Mouse (Mus musculus) fibroblast of lung, adult 2 months (primary cell): Measurements from ENCODE around the gene Lrrc15.

Source experiments
- DNase-seq: peaks from one replicate; pipeline ENCODE4 v3.0.0-alpha.2; 2011; ENCODE audit warnings: low read depth

Lrrc15 gene

GRCm38 (mm10) chr16:30282844-30283495, at the start of gene Lrrc15:
TSS of gene Lrrc15 (minus strand) at chr16:30283256.
- no peak for DNase-seq

DNA sequence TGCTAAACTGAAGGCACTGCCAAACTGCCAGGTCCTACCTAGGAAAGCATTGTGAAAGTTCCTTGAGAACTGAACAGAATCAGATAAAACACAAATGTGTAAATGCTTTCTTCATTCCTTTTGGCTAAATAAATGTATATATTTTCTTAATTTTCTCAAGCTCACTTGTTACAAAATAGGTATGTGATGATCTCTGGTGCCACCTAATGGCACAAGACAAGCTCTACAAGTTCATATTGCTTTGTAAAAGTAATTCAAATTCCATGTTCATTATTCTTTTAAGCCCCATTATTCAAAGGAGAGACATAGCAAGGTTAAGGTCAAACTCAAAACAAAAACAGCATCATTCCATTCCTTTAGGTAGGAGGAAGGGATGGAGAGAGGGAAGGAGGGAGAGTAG, 31.2 kb upstream of the Lrrc15 start:
- peak; percentile 11 for DNase-seq

DNA sequence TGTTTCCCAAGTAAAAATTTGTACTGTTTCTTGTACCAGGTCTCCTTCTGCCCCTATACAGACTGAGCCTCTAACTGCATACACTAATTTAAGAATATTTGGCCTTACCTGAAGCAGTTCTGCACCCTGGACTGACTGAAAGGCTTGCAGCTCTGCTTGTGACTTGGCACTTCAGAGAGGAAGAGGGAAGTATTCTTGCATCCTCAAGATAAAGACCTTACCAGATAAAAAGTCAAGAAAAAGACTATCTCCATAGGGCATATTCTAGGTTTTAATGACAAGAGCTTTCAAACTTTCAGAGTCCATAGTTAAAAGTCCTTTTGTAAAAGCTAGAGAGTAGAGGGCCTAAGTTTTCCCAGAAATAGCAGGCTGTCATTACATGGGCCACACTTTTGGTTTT, 27.6 kb upstream of the Lrrc15 start, which contains the start of gene Gp5:
Gp5 (minus strand) TSS at position 133 of the 400 bp plus-strand sequence.
- no peak for DNase-seq

GRCm38 (mm10) chr16:30310171-30310515, 27.1 kb upstream of the Lrrc15 start:
- DNase-seq: no peak

GRCm38 (mm10) chr16:30309395-30310170, 26.5 kb upstream of the Lrrc15 start:
- DNase-seq: no peak

- no peak for DNase-seq
Measured at GRCm38 (mm10) chr16:30308616-30309394, 25.7 kb upstream of the Lrrc15 start.

DNA sequence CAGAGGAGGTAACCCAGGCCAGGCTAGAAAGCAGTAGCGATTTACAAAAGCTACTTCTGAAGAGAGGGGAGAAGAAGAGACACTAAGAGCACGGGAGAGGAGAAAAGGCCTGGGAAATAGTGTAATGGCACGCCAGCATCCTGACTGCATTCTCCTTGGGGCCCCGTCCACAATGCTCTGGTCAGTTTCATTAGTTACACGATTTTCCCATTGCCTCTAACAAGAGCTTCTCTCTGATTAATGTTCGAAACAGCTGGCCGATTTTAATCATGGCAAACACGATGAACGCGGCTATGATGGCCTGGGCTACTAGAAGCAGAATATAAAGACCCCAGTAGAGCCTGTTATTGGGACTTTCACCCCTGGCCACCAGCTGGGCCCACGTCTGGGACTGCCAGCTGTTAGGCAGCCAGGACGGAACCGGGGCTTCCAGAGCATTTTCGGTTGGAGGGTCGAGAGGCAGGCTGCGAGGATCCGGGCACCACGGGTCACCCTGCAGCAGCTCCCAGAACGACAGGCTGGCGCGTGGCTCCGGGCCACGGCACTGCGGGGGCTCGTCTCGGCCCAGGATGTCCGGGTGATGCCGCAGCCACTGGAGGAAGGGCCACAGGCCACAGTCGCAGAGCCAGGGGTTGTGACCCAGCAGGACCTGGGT, 25.0 kb upstream of the Lrrc15 start:
- no peak for DNase-seq

DNA sequence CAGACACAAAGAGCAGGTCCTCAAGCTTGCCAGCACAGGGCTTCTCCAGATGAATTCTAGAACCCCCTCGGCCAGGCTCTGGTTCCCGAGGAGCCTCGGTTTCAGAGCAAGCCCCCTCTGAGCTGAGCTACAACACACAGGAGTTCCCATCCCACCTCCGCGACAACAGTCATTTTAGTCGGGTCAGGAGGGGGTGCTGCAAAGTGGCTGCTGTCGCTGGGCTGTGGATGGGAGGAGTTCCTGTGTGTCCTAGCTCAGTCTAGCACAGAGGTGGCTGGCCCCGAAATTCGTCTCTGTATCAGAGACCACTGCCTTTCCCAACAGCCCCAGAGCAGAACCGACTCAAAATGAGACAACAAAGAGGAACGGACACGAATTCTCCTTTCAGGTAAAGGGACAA, 24.2 kb upstream of the Lrrc15 start:
- DNase-seq: no peak

- DNase-seq: no peak
Measured at GRCm38 (mm10) chr16:30306102-30306501, 23.0 kb upstream of the Lrrc15 start.

GRCm38 (mm10) chr16:30304236-30304635, 21.2 kb upstream of the Lrrc15 start:
- no peak for DNase-seq

- DNase-seq: no peak
Measured at GRCm38 (mm10) chr16:30303411-30303810, 20.4 kb upstream of the Lrrc15 start.

- DNase-seq: no peak
Measured at GRCm38 (mm10) chr16:30302686-30303085, 19.6 kb upstream of the Lrrc15 start.

DNA sequence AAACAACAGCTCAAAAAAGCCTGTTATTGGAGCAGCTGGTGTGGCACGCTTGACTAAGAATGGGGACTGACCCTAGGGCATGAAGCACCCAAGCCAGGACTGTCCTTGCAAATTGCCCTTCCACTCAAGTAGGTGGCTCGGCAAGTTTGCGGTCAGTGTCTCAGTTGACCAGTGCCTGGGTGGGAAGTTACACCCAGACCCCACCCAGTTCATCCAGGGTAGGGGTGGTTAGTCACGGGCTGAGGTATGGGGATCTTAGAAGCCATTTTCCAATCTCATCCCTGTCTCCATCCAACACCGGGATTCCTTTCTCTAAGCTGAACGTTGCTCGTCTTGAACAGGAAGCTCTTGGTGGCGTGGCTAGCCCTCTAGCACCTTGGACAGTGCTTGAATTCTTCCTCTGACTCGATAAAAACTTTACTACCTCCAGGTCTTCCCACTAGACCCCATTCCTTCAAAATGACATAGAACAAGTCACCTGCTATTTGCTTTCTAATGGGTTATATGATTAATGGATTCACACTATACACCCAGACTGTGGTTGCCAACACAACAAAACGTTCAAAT, 16.7 kb upstream of the Lrrc15 start:
- no peak for DNase-seq

DNA sequence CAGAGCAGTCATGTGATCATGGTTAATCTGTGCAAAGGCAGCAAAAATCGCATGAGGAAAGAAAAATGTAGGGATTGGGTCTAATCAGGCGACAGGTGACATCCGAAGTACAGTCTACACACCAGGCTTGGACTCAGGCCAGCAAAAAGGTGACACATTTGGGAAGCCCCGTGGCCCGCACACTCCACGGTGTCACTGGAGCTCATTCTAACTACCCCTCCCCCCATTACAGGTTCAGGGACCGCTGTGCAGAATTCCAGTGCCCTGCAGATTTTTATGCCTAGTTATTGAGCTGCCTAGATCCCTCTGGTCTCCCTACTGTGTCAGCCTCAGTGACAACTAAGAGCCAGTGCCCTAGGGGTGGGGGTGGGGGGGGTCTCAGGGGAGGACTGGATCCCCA, 14.4 kb upstream of the Lrrc15 start:
- no peak for DNase-seq

- DNase-seq: no peak
Measured at GRCm38 (mm10) chr16:30296601-30297275, 13.7 kb upstream of the Lrrc15 start.

- DNase-seq: no peak
Measured at GRCm38 (mm10) chr16:30295106-30295505, 12.1 kb upstream of the Lrrc15 start.

GRCm38 (mm10) chr16:30290436-30290835, 7.4 kb upstream of the Lrrc15 start:
- no peak for DNase-seq

- DNase-seq: no peak
Measured at GRCm38 (mm10) chr16:30285701-30286100, 2.6 kb upstream of the Lrrc15 start.

- no peak for DNase-seq
Measured at GRCm38 (mm10) chr16:30283743-30284337, 784 bp upstream of the Lrrc15 start.

DNA sequence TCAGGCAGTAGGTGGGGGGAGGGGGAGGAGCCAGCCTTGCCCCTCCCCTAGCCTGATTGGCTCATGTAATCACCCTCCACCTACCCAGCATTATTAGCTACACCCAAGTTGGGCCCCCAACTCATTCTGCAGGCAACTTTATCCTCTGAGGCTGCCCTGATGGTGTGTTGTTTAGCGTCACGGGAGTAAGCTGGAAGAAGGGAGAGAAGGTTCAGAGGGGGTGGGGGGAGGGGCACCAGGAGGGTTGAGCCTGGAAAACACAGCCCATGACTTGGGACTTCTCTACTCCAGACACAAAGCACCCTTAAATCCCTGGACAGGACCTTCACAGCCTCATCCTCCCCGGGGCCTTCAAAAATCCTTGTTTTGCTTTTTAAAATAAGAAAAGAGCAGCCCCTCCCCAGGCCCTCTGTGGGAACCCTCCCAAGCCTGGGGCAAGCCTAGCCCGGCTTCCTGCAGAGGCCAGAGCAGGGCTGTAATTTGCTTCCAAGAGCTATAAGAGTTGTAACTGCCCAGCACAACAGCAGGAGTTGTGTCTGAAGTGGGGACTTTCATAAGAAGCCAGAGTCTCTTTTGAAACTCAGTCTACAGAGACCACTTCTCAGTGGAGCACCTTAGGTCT, 2.3 kb downstream of the Lrrc15 start:
- no peak for DNase-seq

DNA sequence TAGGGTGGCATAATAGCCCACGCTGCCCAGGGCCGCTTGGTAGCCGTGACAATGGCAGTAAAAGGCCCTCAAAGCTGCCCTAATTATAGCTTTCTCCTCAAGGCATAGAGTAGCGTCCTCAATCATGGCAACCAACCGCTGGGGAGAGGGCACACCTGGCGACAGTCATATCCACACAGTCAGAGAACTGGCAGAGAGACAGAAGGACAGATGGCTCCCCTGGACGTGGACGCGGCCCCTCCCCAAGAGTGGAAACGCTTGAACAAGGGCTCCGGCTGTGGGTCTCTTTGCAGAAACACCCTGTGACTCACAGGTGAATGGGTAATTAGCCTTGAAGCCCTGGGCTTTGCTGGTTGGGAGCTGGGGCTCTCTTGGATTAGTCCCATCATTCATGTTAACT, 4.7 kb downstream of the Lrrc15 start:
- DNase-seq: no peak
